Mouse (Mus musculus) ES-E14 (cell line): ENCODE results near the gene Als2.

Source experiments
- CHD2 ChIP-seq: IDR thresholded peaks from 2 replicates; pipeline ENCODE4 v1.6.1; 2014; ENCODE audit warnings: mild to moderate bottlenecking, low read depth, low read length, inconsistent platforms
- HCFC1 ChIP-seq: IDR thresholded peaks from 2 replicates; pipeline ENCODE4 v1.6.1; 2012; ENCODE audit warnings: low read length, inconsistent platforms, borderline replicate concordance; ENCODE audit not compliant: insufficient read depth
- MAFK ChIP-seq: IDR thresholded peaks from 2 replicates; pipeline ENCODE4 v1.6.1; 2014; ENCODE audit warnings: mild to moderate bottlenecking, low read depth, low read length, inconsistent platforms; ENCODE audit not compliant: insufficient read depth
- ZC3H11A ChIP-seq: IDR thresholded peaks from 2 replicates; pipeline ENCODE4 v1.6.1; 2012; ENCODE audit warnings: low read depth, mild to moderate bottlenecking, inconsistent platforms, low read length, borderline replicate concordance
- ZNF384 ChIP-seq: IDR thresholded peaks from 2 replicates; pipeline ENCODE4 v1.6.1; 2012; ENCODE audit warnings: low read depth, low read length, inconsistent platforms

DNA sequence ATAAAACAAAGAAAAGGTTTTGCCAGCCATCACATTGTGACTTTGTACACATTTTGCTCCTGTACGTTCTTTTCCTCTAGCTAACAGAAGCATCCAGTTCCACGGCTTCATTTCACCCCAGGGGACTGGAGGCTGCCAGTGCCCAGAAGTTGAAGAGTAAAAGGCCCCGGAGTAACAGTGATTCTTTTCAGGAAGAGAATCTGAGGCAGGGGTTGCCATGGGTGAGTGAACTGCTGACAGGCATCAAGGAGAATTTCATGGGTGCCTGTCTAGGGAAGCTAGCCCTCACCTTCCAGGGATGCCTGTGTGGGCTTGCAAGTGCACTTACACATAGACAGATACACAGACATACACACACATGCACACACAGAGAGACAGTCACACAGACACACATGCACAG is 20.7 kb upstream of the Als2 start:
- TF ChIP-seq CHD2 = no peak
- no peak for TF ChIP-seq ZC3H11A
- TF ChIP-seq MAFK = no peak
- no peak for TF ChIP-seq HCFC1
- no peak for TF ChIP-seq ZNF384
